Mouse (Mus musculus): Measurements from ENCODE around the gene Pmpca.

Gene Pmpca

GRCm38 (mm10) chr2:26429851-26430250 lies 40.7 kb downstream of the Pmpca start:
- DNase-seq (ENCODE audit: low spot score in 2 of 2), result no peak

DNA sequence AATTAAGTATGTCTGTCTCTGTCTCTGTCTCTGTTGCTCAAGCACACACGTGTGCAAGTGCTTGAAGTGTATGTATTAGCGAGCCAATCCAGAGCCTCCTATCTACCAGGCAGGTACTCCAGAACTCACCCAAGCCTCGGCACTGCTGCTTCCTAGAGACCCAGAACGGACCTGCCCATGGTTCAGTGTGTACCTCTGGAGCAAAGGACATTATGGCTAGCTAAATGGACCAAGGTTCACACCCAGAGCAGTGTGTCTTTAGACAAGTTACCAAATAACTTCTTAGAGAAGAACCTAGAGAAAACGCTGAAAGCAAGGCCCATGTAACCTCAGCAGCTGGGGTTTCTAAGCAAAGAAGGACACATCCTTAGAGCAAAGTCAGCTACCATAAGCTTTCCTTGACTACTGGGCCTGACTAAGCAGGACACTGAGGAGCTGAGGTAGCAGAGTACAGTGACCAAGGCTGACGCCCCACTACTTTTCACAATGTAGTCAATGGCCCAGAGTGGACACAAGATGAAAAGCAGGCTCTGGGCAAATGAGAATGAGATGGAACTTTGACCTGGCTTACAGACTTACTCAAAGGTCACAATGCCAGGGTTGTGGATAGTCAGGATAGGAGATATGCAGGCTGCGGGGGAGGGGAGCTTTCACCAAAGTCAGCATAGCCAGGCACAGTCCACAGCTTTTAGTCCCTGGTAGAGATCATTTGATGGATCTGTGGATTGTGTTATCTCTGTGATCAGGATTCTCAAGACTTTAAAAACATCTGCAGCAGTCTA lies 45.8 kb downstream of the Pmpca start:
- DNase-seq (ENCODE audit: low spot score in 2 of 2), result no peak

DNA sequence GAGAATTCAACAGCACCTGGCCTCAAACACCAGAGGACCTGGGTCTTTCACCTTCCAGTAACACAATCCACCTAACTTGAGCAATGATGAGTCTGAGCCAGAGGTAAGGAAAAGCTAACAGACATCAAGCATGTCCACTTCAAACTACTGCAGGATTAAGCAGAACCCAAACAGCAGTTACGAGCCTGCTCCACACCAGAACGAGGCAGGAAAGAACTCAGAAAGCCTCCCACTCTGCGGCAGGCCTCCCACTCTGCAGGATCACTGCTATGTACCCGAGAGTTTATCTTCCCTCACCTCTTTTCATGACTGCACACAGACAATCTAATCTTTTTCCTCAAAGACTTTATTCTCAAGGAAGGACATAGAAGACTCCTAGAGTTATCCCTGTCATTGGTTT lies 48.1 kb downstream of the Pmpca start:
- no peak for DNase-seq (ENCODE audit: low spot score in 2 of 2)

DNA sequence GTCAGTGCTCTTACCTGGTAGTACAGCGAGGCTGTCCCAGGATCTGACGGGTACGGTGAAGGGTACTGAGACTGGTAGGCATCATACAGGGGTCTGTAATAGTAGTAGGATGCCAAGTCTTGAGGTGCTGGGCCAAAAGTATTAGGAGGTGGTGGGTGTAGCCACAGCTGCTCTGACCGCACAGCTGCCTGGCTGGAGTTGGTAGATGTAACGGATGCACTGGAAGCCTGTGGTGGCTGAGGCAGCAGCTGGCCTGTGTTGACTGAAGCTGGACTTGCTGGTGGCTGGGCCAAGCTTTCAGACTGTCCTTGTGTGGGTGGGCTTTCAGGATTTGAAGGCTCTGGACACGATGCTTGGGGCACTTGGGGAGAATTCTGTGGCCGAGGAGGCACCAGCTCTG lies 49.2 kb downstream of the Pmpca start:
- DNase-seq (ENCODE audit: low spot score in 2 of 2), result no peak

GRCm38 (mm10) chr2:26439671-26440070 lies 50.5 kb downstream of the Pmpca start:
- DNase-seq (ENCODE audit: low spot score in 2 of 2), result no peak

- no peak for DNase-seq (ENCODE audit: low spot score in 2 of 2)
Observed at GRCm38 (mm10) chr2:26441261-26441660, 52.1 kb downstream of the Pmpca start.

- no peak for DNase-seq (ENCODE audit: low spot score in 2 of 2)
Observed at GRCm38 (mm10) chr2:26441688-26442087, 52.5 kb downstream of the Pmpca start.

DNA sequence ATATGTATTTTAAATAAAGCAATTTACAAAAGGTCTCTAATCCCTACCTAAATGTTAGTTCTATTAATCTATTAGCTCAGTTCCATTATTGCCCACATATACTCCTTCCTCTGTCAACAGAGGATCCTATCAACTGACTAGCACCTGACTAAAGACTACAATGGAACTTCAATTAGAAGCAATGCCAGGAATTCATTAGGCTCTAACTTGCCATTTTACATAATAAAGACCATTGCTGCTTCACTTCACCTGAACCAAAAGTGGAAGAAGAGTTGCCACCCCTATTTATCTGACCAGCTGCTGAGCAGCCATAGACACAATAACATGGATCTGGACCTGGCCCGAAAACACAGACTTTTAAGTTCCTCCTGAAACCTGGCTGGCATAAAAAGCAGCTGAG lies 53.7 kb downstream of the Pmpca start:
- no peak for DNase-seq (ENCODE audit: low spot score in 2 of 2)

GRCm38 (mm10) chr2:26443876-26444275 lies 54.7 kb downstream of the Pmpca start:
- DNase-seq (ENCODE audit: low spot score in 2 of 2), result no peak

DNA sequence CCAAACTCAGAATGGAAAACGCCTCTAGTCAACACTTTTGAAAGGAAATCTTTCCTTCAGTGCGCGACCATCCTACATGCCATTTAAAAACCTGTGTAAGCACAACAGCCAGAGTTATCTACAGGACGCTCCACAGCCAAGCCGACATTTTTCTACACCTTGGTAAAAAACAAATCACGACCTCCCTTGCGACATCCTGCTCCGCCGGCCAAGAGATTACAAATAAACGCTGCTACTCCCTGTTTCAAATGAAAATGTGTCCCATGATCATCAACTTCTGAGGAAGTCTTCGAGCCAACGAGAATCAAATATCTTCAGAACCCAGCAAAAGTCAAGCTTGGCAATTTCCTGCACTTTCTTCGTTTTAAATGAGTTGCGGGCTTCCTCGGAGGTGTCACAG lies 55.2 kb downstream of the Pmpca start:
- no peak for DNase-seq (ENCODE audit: low spot score in 2 of 2)

DNA sequence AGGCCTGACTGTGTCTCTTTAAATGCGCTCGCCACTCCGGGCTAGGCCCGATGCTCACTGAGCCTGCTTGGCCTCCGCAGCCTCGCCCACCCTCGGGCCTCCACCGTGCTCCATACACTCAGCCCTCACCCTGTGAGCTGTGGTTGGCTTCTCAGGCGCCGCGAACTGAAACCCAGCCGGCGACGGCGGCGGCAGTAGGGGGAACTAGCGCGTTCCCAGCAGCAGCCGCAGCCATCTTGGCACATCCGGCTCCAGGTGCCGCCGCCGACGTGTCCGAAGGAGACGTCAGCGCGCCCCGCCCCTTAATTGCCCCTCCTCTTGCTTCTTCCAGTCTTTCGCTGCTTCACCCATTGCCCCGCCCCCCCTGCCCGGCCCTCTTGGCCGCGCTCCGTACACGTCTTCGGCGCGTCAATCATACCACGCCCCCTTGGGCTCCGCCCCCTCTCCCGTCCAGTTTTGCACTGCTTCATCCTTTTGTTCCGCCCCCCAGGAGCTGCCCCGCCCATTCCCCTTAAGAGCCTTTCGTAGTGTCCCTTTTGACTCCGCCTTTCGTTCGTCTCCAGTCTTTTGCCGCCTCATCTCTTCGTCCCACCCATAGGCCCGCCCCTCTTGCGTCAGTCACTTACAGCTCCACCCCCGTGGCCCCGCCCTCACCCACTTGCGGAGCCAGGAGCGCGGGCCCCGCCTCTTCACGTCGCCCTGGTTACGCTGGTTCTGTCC lies 56.0 kb downstream of the Pmpca start, which contains the start of gene Sec16a:
Sec16a (minus strand) TSS at position 271 of the 720 bp plus-strand sequence.
- DNase-seq (ENCODE audit: low spot score in 2 of 2), result peak; percentile 100

- peak; percentile 90 for DNase-seq (ENCODE audit: low spot score in 2 of 2)
Observed at GRCm38 (mm10) chr2:26445666-26446445, 56.7 kb downstream of the Pmpca start.

GRCm38 (mm10) chr2:26446671-26447070 lies 57.5 kb downstream of the Pmpca start:
- no peak for DNase-seq (ENCODE audit: low spot score in 2 of 2)
